Mouse (Mus musculus) testis, adult 2 months (tissue): ENCODE results near the gene Gpr183.

Source experiments
- CTCF ChIP-seq: fragments of 200-500 bp; IDR thresholded peaks from 2 replicates; pipeline ENCODE4 v1.5.1; 2012; ENCODE audit warnings: low read depth, mild to moderate bottlenecking, inconsistent platforms, low read length, moderate library complexity; ENCODE audit not compliant: control insufficient read depth, insufficient read depth, insufficient replicate concordance
- POLR2A ChIP-seq: fragments of 200-500 bp; IDR thresholded peaks from 2 replicates; pipeline ENCODE4 v1.6.1; 2012; ENCODE audit warnings: low read depth, mild to moderate bottlenecking, inconsistent platforms, low read length, moderate library complexity; ENCODE audit not compliant: control insufficient read depth

- TF ChIP-seq POLR2A (no peak), CTCF (no peak)
Measured at GRCm38 (mm10) chr14:122013417-122013951, 48.5 kb upstream of the Gpr183 start.
